In the genomic region with DNA sequence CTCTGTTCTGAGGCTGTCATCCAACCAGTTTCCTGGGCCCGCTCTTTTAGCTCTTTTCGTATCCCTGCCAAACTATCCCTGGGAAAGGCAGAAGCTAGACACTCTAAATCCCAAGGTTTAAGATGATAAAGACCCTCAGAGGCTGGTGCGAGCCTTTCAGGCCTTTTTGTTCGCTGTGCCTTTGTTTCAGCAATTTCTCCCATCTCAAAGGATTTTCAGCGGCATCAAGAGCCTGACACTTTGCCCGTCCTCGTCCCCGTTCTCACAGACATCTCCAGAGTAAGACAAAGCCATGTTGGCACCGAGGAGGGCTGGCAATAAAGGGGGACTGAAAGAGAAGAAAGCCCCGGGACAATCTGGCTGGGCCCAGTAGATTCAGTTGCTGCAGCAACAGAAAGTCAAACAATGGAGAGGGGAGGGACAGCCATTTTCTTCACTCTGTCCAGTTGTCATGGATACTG, we compare ENCODE assay signal across 8 mouse cellular contexts.
A peak's percentile ranks its signal among the peaks of the same experiment; 100 is the strongest.
DNase-seq lines count a peak whose midpoint lies in the region; ATAC-seq and TF ChIP-seq lines count a peak whose summit lies in the region.
"Had no signal": no experiment of that assay in that cellular context is flagged by ENCODE, and none has a peak within 500 bp of the region (broad histone marks: within the 10 kb centered on the region; RNA-seq: fewer than 3 reads in every experiment).

No protein-coding gene starts in this region.

- DNase-seq in cerebellum, postnatal 14 days = peak; percentile 38 to 39
- DNase-seq in embryonic facial prominence, embryonic 11.5 days (ENCODE audit: low spot score) = no peak
- DNase-seq in layer of hippocampus, adult 2 months (ENCODE audit: low spot score in 2 of 2) = peak in 1 of 2 experiments; percentile 65
- DNase-seq in midbrain, postnatal 0 days (ENCODE audit: low spot score) = peak; percentile 92
- no peak for DNase-seq in ovary, postnatal 14 days (ENCODE audit: low spot score)
- DNase-seq in adrenal gland, postnatal 14 days = no peak
- DNase-seq in gastrocnemius, adult 8-10 months (ENCODE audit: low spot score in 2 of 2) = no peak

- no peaks in the 10 kb centered on the region for H3K27me3 ChIP-seq in embryonic facial prominence, embryonic 11.5 days (ENCODE audit: control insufficient read depth, insufficient read depth, low read length)
- H3K27me3 ChIP-seq in midbrain, postnatal 0 days (ENCODE audit: insufficient read depth, low read length) = no peaks in the 10 kb centered on the region

- no peak overlapping the region for H3K4me3 ChIP-seq in embryonic facial prominence, embryonic 11.5 days (ENCODE audit: low read depth, low read length)
- no peak overlapping the region for H3K4me3 ChIP-seq in layer of hippocampus, adult 2 months
- no peak overlapping the region for H3K4me3 ChIP-seq in midbrain, postnatal 0 days (ENCODE audit: low read depth, low read length)

- no peak overlapping the region for H3K4me2 ChIP-seq in embryonic facial prominence, embryonic 11.5 days (ENCODE audit: low read depth, low read length)
- H3K4me2 ChIP-seq in midbrain, postnatal 0 days (ENCODE audit: low read depth, low read length, poor library complexity, severe bottlenecking) = no peak overlapping the region

- no peak overlapping the region for H3K9ac ChIP-seq in embryonic facial prominence, embryonic 11.5 days (replicated peaks; ENCODE audit: low read length)
- no peak overlapping the region for H3K9ac ChIP-seq in midbrain, postnatal 0 days (replicated peaks; ENCODE audit: low read length, poor library complexity, severe bottlenecking)
- H3K9ac ChIP-seq: liver, embryonic 14.5 days had no signal

- ATAC-seq in embryonic facial prominence, embryonic 11.5 days (replicated peaks; ENCODE audit: insufficient number of reproducible peaks, low FRiP score, low TSS enrichment, low read depth) = peak; percentile 72; the same call in 1 of the 2 replicates
- ATAC-seq in midbrain, postnatal 0 days (ENCODE audit: low FRiP score) = peak; percentile 89

- H3K27ac ChIP-seq in embryonic facial prominence, embryonic 11.5 days (replicated peaks; ENCODE audit: low read depth, low read length) = no peak overlapping the region
- peak overlapping the region; percentile 85 for H3K27ac ChIP-seq in layer of hippocampus, adult 2 months
- peak overlapping the region; percentile 75 for H3K27ac ChIP-seq in midbrain, postnatal 0 days (ENCODE audit: low read depth, low read length)
- H3K27ac ChIP-seq: liver, embryonic 14.5 days had no signal

- no peaks in the 10 kb centered on the region for H3K9me3 ChIP-seq in embryonic facial prominence, embryonic 11.5 days (replicated peaks; ENCODE audit: control insufficient read depth, low read length)
- no peaks in the 10 kb centered on the region for H3K9me3 ChIP-seq in midbrain, postnatal 0 days (ENCODE audit: low read length)

- WGBS in embryonic facial prominence, embryonic 11.5 days = 70% methylated on average over 10 of the region's 10 CpGs
- WGBS in midbrain, postnatal 0 days = 18% methylated on average over 10 of the region's 10 CpGs

- TF ChIP-seq CTCF in layer of hippocampus, adult 2 months (conservative IDR thresholded peaks at IDR 0.05) = no peak
- no peak for TF ChIP-seq CTCF in midbrain, postnatal 0 days (IDR thresholded peaks at IDR 0.05)

- no peaks in the 10 kb centered on the region for H3K4me1 ChIP-seq in embryonic facial prominence, embryonic 11.5 days (ENCODE audit: control insufficient read depth, insufficient read depth, low read length)
- 0 out of 2 replicates have a peak, but pooled peaks cover 2% of the 10 kb centered on the region for H3K4me1 ChIP-seq in midbrain, postnatal 0 days (ENCODE audit: insufficient read depth, low read length)

- H3K36me3 ChIP-seq in embryonic facial prominence, embryonic 11.5 days (replicated peaks; ENCODE audit: control insufficient read depth, insufficient read depth, low read depth, low read length) = no peaks in the 10 kb centered on the region
- no peaks in the 10 kb centered on the region for H3K36me3 ChIP-seq in midbrain, postnatal 0 days (ENCODE audit: insufficient read depth, low read length)

Comparison
In these comparisons a context has a peak if more than half of its experiments do, and no peak if none do; other contexts are left out.
1. DNase-seq: peak in cerebellum, postnatal 14 days (2 of 2) and midbrain, postnatal 0 days (single experiment); none in embryonic facial prominence, embryonic 11.5 days (single experiment), ovary, postnatal 14 days (single experiment), adrenal gland, postnatal 14 days (single experiment) and gastrocnemius, adult 8-10 months (0 of 2).